Mouse (Mus musculus): Measurements from ENCODE around the gene Mrps23.
A peak's percentile ranks its signal among the peaks of the same experiment; 100 is the strongest.
"Not testable (repeated sequence)": the region's sequence is repeated elsewhere in the genome, so short reads cannot be mapped to it uniquely, and the experiment has no call there.

The Mrps23 gene

GRCm38 (mm10) chr11:88173386-88174025 is 30.7 kb upstream of the Mrps23 start:
- DNase-seq (ENCODE audit: low spot score), result no peak

GRCm38 (mm10) chr11:88180467-88180958 is 23.7 kb upstream of the Mrps23 start:
- no peak for DNase-seq (ENCODE audit: low spot score)

- DNase-seq (ENCODE audit: low spot score), result peak; percentile 75
These were observed 23.1 kb upstream of the Mrps23 start for GRCm38 (mm10) chr11:88180959-88181619.

GRCm38 (mm10) chr11:88184632-88185180 is 19.5 kb upstream of the Mrps23 start:
- DNase-seq (ENCODE audit: low spot score), result no peak

GRCm38 (mm10) chr11:88186078-88186946 is 17.9 kb upstream of the Mrps23 start:
- DNase-seq (ENCODE audit: low spot score), result no peak

GRCm38 (mm10) chr11:88186947-88187243 is 17.3 kb upstream of the Mrps23 start:
- no peak for DNase-seq (ENCODE audit: low spot score)

GRCm38 (mm10) chr11:88187417-88188133 is 16.6 kb upstream of the Mrps23 start:
- DNase-seq (ENCODE audit: low spot score), result peak; percentile 88

GRCm38 (mm10) chr11:88188216-88188615 is 16.0 kb upstream of the Mrps23 start:
- no peak for DNase-seq (ENCODE audit: low spot score)

GRCm38 (mm10) chr11:88188635-88189034 is 15.6 kb upstream of the Mrps23 start:
- no peak for DNase-seq (ENCODE audit: low spot score)

GRCm38 (mm10) chr11:88192595-88192994 is 11.6 kb upstream of the Mrps23 start:
- no peak for DNase-seq (ENCODE audit: low spot score)

- DNase-seq (ENCODE audit: low spot score), result no peak
These were observed 10.9 kb upstream of the Mrps23 start for GRCm38 (mm10) chr11:88193098-88193823.

GRCm38 (mm10) chr11:88193824-88194696 is 10.1 kb upstream of the Mrps23 start:
- DNase-seq (ENCODE audit: low spot score), result peak; percentile 78

GRCm38 (mm10) chr11:88195699-88196098 is 8.5 kb upstream of the Mrps23 start:
- not testable (repeated sequence) for DNase-seq (ENCODE audit: low spot score)

- peak; percentile 75 for DNase-seq (ENCODE audit: low spot score)
These were observed 7.0 kb upstream of the Mrps23 start for GRCm38 (mm10) chr11:88197153-88197576.

- DNase-seq (ENCODE audit: low spot score), result no peak
These were observed 6.0 kb upstream of the Mrps23 start for GRCm38 (mm10) chr11:88198223-88198622.

- DNase-seq (ENCODE audit: low spot score), result no peak
These were observed 3.0 kb upstream of the Mrps23 start for GRCm38 (mm10) chr11:88201172-88201571.

GRCm38 (mm10) chr11:88202077-88202476 is 2.1 kb upstream of the Mrps23 start:
- no peak for DNase-seq (ENCODE audit: low spot score)

GRCm38 (mm10) chr11:88204593-88205368 is 593 bp downstream of the Mrps23 start:
- DNase-seq (ENCODE audit: low spot score), result no peak

GRCm38 (mm10) chr11:88206576-88206975 is 2.4 kb downstream of the Mrps23 start:
- DNase-seq (ENCODE audit: low spot score), result not testable (repeated sequence)

Measured in testis, postnatal 10 days (tissue).